Mouse (Mus musculus) intestine, embryonic 15.5 days (tissue): ENCODE data around the gene Phactr3. TPM values are rescaled to one million over a fixed set of nuclear protein-coding genes. Genes with fewer than 3 reads are reported as not detected.

ENCODE experiments used
- ATAC-seq: fragments of 200-750 bp; cut with Nextera tagmentation; 2 replicates; pipeline ENCODE4 v1.8.0; 2017; ENCODE audit warnings: moderate TSS enrichment, moderate library complexity
- H3K27ac ChIP-seq: fragments of 300-500 bp; sonication (generic); 2 replicates; pipeline ENCODE4 v1.5.1; 2015; ENCODE audit warnings: mild to moderate bottlenecking, inconsistent platforms
- H3K27me3 ChIP-seq: fragments of 300-500 bp; sonication (generic); replicated peaks from 2 replicates; pipeline ENCODE4 v1.6.1; 2015; ENCODE audit warnings: inconsistent platforms
- H3K36me3 ChIP-seq: fragments of 300-500 bp; sonication (generic); 2 replicates; pipeline ENCODE4 v1.6.1; 2015; ENCODE audit warnings: inconsistent platforms
- H3K4me1 ChIP-seq: fragments of 300-500 bp; sonication (generic); replicated peaks from 2 replicates; pipeline ENCODE4 v1.6.1; 2015; ENCODE audit warnings: inconsistent platforms
- H3K4me2 ChIP-seq: fragments of 300-500 bp; sonication (generic); replicated peaks from 2 replicates; pipeline ENCODE4 v1.6.1; 2015; ENCODE audit warnings: mild to moderate bottlenecking, inconsistent platforms
- H3K4me3 ChIP-seq: fragments of 300-500 bp; sonication (generic); replicated peaks from 2 replicates; pipeline ENCODE4 v1.5.1; 2015; ENCODE audit warnings: inconsistent platforms
- H3K9ac ChIP-seq: fragments of 300-500 bp; sonication (generic); 2 replicates; pipeline ENCODE4 v1.6.1; 2015; ENCODE audit warnings: inconsistent platforms
- H3K9me3 ChIP-seq: fragments of 300-500 bp; sonication (generic); 2 replicates; pipeline ENCODE4 v1.6.1; 2016; ENCODE audit warnings: inconsistent platforms
- WGBS: fragments of 180-500 bp; shearing (Covaris S2); methylation state at CpG from one replicate; pipeline ENCODE4 v1.1.7; 2015; 5-methylcytosine and 5-hydroxymethylcytosine counted together
- polyA plus RNA-seq: library from polyadenylated mRNA; unstranded; fragments of >200 nt; fragmentation: Nextera tagmentation; extraction: Ambion mirVana; gene quantifications from 2 replicates; pipeline ENCODE4 v1.2.1, GENCODE M21; 2015

Phactr3 gene
- polyA plus RNA-seq, 1 experiment from 2014 or later = 3.4 TPM

DNA sequence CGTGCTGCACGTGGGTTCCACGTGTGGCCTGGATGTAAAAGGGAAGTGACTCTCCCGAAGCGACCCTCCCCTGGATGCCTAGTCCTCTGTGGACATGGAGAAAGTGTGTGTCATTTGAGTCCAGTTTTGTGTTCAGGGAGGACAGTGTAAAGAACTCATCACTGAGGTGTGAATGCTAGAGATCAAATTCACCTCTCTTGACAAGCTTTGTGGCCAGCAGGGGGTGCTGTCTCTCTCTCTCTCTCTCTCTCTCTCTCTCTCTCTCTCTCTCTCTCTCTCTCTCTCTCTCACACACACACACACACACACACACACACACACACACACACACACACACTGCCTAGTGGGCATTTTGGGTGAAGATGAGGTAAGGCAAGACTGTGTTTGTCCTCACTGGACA lies 168.5 kb downstream of the Phactr3 start:
- no peak overlapping the region for H3K9ac ChIP-seq
- no peak overlapping the region for H3K27ac ChIP-seq
- no peaks in the 10 kb centered on the region for H3K36me3 ChIP-seq
- WGBS = 77% methylated on average over 5 of the region's 5 CpGs
- H3K4me2 ChIP-seq = no peak overlapping the region
- H3K4me1 ChIP-seq = no peaks in the 10 kb centered on the region
- no peaks in the 10 kb centered on the region for H3K27me3 ChIP-seq
- no peak for ATAC-seq
- no peak overlapping the region for H3K4me3 ChIP-seq
- H3K9me3 ChIP-seq = no peaks in the 10 kb centered on the region

DNA sequence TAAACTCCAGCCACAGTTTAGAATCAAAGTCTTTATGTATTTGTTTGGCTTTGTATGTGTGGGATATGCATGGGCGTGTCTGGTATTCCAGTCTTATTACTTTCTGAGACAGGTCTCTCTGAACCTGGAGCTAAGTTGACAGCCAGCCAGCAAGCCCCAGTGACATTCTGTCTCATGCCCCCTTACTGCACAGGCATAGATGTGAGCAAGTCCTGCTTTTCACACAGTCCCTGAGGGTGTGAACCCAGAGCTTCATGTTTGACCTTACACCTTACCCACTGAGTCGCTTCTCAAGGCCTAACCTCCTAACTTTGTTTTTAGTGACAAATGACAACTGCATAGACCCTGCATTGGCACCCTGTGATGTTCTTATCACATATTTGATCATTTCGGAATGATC lies 169.9 kb downstream of the Phactr3 start:
- WGBS = 84% methylated on average over 3 of the region's 3 CpGs
- Histone ChIP-seq H3K27ac (no peak overlapping the region), H3K9me3 (no peaks in the 10 kb centered on the region), H3K9ac (no peak overlapping the region), H3K4me2 (no peak overlapping the region), H3K36me3 (no peaks in the 10 kb centered on the region), H3K27me3 (no peaks in the 10 kb centered on the region), H3K4me3 (no peak overlapping the region), H3K4me1 (no peaks in the 10 kb centered on the region)
- no peak for ATAC-seq

DNA sequence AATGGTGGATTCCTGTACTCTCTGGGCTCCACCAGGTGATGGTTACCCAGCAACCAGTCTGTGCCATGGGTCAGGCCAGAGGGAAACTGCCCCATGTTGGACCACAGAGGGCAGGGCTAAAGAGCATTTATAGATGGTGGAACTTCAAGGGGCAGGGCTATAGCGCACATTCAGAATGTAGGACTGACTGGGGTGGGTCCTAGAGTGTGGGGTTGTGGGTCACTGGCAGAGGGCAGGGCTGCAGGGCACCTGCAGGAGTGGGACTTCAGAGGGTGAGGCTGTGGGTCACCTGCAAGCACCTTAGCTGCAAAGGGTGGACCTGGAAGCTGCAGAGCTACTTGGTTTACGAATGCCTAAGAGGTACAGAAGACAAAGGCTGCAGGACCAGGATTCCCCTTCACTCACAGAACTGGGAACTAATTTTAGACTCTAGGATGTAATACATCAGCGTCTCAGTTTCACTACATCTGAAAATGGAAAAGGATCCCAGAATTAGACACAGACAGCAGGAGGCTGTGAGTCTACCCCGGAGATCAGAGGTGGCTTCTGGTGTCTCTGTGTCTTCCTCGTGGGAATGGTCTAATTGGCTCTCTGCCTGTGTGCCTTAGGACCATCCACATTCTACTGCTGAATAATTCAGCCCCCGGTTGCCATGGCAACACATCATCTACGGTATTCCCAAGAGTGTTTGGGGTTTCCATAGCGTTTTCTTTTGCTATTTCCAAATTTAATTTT lies 184.8 kb downstream of the Phactr3 start:
- no peaks in the 10 kb centered on the region for H3K36me3 ChIP-seq
- H3K4me3 ChIP-seq = no peak overlapping the region
- ATAC-seq = no peak
- H3K9me3 ChIP-seq = no peaks in the 10 kb centered on the region
- H3K4me2 ChIP-seq = no peak overlapping the region
- no peak overlapping the region for H3K27ac ChIP-seq
- WGBS = 66% methylated on average over 8 of the region's 8 CpGs
- H3K27me3 ChIP-seq = no peaks in the 10 kb centered on the region
- H3K9ac ChIP-seq = no peak overlapping the region
- H3K4me1 ChIP-seq = no peaks in the 10 kb centered on the region

DNA sequence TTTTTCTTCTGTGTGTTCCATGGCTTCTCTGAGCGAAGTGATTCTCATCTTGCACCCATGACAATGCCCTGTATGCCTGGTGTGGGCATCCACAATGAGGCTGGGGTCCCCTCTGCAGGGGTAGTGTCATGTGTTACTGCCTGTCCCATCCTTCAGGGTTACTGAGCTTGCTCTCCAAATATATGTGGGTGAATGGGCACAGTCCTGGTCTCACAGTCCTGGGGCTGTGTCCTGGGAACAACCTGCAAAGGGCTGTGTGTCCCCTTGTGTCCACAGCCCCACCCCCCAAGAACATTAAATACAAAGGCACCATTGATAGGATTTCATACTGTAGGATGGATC lies 185.4 kb downstream of the Phactr3 start:
- Histone ChIP-seq H3K9ac (no peak overlapping the region), H3K4me2 (no peak overlapping the region), H3K27ac (no peak overlapping the region), H3K4me3 (no peak overlapping the region), H3K36me3 (no peaks in the 10 kb centered on the region), H3K27me3 (no peaks in the 10 kb centered on the region), H3K4me1 (no peaks in the 10 kb centered on the region), H3K9me3 (no peaks in the 10 kb centered on the region)
- no peak for ATAC-seq
- 52% methylated on average over 1 of the region's 1 CpGs for WGBS

DNA sequence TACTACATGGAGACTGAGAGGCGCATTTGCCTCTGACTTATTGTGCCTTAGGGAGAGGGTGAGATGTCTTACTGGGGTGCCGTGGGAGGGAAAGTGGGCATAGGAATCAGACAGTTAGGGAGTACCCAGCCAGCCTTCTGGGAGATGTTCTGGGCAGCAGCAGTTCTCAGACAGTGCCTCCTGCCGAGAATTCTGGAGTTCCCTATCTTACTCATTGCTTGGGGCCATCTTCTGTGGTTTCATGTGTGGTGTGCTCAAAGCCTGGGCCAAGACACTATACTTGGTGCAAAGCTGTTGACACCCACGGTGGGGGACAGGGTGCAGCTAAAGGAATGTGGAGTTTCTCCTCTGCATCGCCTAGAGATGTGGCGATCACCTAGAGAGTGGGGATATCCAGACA lies 185.9 kb downstream of the Phactr3 start:
- Histone ChIP-seq H3K4me3 (no peak overlapping the region), H3K27ac (no peak overlapping the region), H3K4me2 (no peak overlapping the region), H3K4me1 (no peaks in the 10 kb centered on the region), H3K9ac (no peak overlapping the region), H3K27me3 (no peaks in the 10 kb centered on the region), H3K9me3 (no peaks in the 10 kb centered on the region), H3K36me3 (no peaks in the 10 kb centered on the region)
- no peak for ATAC-seq
- WGBS = 81% methylated on average over 6 of the region's 6 CpGs

DNA sequence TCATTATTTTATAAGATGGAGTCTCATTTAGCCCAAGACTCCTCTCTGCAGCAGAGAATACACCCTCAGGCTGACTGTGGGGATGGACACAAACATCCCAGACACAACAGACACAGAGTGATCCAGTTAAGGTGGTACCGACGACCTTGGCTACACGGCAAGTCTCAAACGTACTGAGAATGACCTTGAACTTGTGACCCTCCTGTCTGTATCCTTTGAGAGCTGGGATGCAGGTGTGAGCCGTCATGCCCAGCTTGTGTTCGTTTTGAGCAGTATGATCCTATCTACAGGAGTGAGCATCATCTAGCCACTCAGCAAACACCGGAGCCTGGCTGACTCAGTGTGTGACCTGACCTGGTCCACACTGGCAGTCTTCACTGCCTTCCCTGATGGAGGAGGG lies 194.8 kb downstream of the Phactr3 start:
- Histone ChIP-seq H3K27me3 (no peaks in the 10 kb centered on the region), H3K9ac (no peak overlapping the region), H3K4me2 (no peak overlapping the region), H3K27ac (no peak overlapping the region), H3K4me1 (no peaks in the 10 kb centered on the region), H3K36me3 (no peaks in the 10 kb centered on the region), H3K9me3 (no peaks in the 10 kb centered on the region), H3K4me3 (no peak overlapping the region)
- ATAC-seq = no peak
- 67% methylated on average over 7 of the region's 7 CpGs for WGBS

DNA sequence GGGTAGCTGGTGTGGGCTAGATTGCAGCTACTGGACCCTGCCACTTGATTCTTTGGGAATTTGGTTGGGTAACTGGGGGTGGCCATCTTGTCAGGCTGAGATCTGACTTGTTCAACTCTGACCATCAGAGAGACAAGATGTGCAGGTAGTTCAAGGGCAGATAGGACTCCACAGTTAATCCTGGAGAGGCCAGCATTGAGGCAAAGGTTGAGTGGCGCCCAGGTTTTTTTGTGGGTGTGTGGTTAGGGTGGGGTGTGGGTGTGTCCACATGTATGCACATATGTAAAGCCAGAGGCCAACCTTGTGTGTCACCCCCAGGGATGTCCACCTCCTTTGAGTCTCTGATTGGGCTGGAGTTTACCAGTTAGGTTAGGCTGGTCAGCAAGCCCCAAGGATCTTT lies 197.5 kb downstream of the Phactr3 start:
- 85% methylated on average over 1 of the region's 1 CpGs for WGBS
- no peaks in the 10 kb centered on the region for H3K36me3 ChIP-seq
- H3K27ac ChIP-seq = no peak overlapping the region
- H3K9me3 ChIP-seq = no peaks in the 10 kb centered on the region
- H3K4me2 ChIP-seq = no peak overlapping the region
- H3K9ac ChIP-seq = no peak overlapping the region
- H3K4me1 ChIP-seq = no peaks in the 10 kb centered on the region
- no peaks in the 10 kb centered on the region for H3K27me3 ChIP-seq
- no peak overlapping the region for H3K4me3 ChIP-seq
- ATAC-seq = no peak

DNA sequence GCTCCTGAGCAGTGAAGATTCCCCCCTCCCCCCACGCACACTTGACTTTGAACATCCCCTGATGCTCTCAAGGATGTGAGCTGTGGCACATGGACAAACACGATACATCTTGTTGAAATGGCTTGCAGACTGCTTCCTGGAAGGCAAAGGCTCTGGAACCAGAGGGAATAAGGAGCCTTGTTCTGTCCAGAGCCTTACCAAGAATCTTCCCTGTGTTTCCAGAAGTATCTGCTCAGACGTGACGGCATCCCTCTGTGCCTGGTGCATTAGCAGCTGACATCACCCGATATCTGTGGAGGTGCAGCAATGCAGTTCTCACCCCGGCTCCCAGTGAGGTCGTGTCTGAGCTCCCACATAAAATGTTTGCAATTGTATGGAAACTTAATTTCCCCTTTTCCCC lies 201.0 kb downstream of the Phactr3 start:
- no peaks in the 10 kb centered on the region for H3K4me1 ChIP-seq
- no peak overlapping the region for H3K4me2 ChIP-seq
- H3K9ac ChIP-seq = no peak overlapping the region
- no peak overlapping the region for H3K27ac ChIP-seq
- H3K9me3 ChIP-seq = no peaks in the 10 kb centered on the region
- ATAC-seq = no peak
- no peaks in the 10 kb centered on the region for H3K36me3 ChIP-seq
- no peaks in the 10 kb centered on the region for H3K27me3 ChIP-seq
- no peak overlapping the region for H3K4me3 ChIP-seq
- 72% methylated on average over 7 of the region's 7 CpGs for WGBS

DNA sequence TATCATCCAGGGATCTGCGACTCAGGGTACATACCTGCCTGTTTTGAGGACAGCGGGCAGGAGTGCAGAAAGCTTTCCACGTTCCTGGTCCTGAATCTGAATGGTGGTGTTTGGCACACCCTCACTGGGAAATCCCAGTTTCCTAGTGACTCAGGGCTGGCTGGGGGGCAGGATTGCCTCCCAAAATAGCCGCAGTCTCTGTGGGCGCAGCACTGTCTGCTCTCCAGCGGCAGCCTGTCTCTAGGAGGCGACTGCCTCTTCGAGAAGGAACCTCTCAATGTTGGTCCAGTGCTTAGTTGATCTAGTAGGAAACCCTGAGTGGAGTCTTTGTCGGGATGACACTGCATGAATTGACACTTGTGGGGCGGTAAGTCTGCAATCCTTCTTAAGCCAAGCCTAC lies 202.5 kb downstream of the Phactr3 start:
- H3K27ac ChIP-seq = no peak overlapping the region
- no peak overlapping the region for H3K4me3 ChIP-seq
- no peak overlapping the region for H3K4me2 ChIP-seq
- no peaks in the 10 kb centered on the region for H3K9me3 ChIP-seq
- H3K9ac ChIP-seq = no peak overlapping the region
- no peaks in the 10 kb centered on the region for H3K36me3 ChIP-seq
- WGBS = 81% methylated on average over 10 of the region's 10 CpGs
- H3K4me1 ChIP-seq = no peaks in the 10 kb centered on the region
- ATAC-seq = no peak
- no peaks in the 10 kb centered on the region for H3K27me3 ChIP-seq

DNA sequence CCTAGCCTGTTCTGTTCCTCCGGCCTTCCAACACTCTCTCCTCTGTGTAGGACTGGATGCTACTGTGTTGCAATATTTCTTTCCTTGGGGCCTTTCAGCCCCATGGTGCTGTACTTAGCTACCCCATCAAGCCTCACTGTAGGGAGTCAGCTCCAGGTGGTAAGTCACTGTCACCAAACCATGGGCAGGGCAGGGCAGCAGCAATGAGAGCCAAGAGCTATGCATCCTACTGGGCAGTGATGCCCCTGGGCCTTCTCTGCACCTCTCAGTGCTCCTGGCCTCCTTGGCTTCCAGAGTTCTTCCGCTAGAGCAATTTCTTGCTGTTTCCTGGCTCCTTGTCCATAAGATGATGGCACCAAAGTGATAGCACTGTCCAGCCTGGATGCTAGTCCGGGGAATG lies 205.6 kb downstream of the Phactr3 start:
- H3K9me3 ChIP-seq = no peaks in the 10 kb centered on the region
- H3K27ac ChIP-seq = no peak overlapping the region
- no peak overlapping the region for H3K9ac ChIP-seq
- WGBS = 91% methylated on average over 3 of the region's 3 CpGs
- H3K4me3 ChIP-seq = no peak overlapping the region
- H3K36me3 ChIP-seq = no peaks in the 10 kb centered on the region
- no peaks in the 10 kb centered on the region for H3K27me3 ChIP-seq
- no peak for ATAC-seq
- H3K4me2 ChIP-seq = no peak overlapping the region
- H3K4me1 ChIP-seq = peaks cover 12% of the 10 kb centered on the region

DNA sequence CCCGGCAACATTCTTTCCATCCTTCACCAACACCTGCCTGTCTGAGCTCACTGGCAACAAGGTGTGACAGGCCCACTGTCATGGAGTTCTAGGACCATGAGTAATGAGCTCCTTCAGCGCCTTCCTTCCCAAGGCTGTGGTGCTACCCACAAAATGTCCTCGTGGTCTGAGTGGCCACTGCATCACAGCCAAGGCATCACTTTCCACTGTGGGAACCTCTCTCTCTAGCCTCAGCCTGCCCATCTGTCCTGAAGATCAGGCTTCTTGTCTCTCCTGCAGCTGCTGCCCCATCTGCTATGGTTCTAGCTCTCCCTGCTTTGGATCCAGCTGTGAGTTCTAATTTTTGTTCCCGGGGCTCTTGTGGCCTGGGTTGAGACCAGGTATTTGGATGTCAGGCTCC lies 206.0 kb downstream of the Phactr3 start:
- no peak for ATAC-seq
- no peak overlapping the region for H3K4me2 ChIP-seq
- no peak overlapping the region for H3K4me3 ChIP-seq
- 78% methylated on average over 4 of the region's 4 CpGs for WGBS
- no peaks in the 10 kb centered on the region for H3K36me3 ChIP-seq
- H3K9me3 ChIP-seq = no peaks in the 10 kb centered on the region
- no peak overlapping the region for H3K9ac ChIP-seq
- H3K27ac ChIP-seq = no peak overlapping the region
- no peaks in the 10 kb centered on the region for H3K27me3 ChIP-seq
- peaks cover 12% of the 10 kb centered on the region for H3K4me1 ChIP-seq

DNA sequence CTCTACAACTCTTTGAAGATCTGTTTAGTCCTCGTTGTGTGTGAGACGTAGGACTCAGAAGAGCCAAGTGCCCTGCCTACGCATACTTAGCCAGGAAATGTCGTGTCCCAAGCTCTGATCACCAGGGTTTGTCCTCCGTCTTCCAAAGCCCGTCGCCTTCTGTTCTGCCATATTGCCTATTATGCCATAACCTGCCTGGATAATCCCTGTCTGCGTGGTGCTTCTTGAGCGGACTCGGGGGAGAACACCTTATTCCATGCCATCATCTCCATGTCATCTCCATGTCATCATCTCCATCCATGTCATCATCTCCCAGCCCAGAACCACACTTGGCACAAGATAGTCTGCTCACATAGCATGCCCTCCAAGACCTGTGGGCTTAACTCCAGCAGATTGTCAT lies 207.3 kb downstream of the Phactr3 start:
- no peaks in the 10 kb centered on the region for H3K27me3 ChIP-seq
- 89% methylated on average over 10 of the region's 10 CpGs for WGBS

DNA sequence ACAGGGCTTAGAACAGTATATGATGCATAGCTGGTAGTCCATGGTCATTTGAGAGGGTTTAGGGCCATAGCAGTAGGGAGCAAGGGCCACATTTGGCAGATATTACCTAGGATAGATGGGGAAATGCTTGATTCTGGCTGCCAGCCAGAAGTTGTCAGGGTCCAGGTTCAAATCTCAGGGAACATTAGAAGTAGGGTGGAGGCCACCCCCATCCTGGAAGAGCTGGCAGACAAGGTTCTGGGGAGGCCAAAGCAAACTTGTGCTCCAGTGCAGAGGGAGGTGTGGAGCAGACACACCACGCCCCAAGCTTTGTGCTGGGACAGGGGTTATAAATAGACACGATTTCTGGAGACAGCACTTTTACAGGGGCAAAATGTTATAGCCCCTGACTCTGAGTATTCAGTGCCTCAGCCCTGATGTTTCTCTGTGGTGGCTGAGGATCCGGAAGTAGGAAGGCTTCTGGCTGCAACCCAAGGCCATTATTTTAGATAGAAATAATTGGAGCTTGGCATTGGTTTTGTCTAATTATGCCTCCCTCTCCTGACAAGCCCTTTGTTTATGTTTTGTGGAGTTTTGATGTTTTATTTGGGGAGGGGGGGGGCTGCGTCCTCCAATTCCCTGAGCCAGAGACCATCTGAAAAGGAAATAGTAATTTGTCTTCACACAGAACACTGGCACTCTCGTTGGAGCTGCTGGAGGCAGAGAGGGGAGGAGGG lies 208.1 kb downstream of the Phactr3 start:
- Histone ChIP-seq H3K9me3 (no peaks in the 10 kb centered on the region), H3K27ac (no peak overlapping the region), H3K4me1 (peaks cover 12% of the 10 kb centered on the region), H3K36me3 (no peaks in the 10 kb centered on the region), H3K9ac (no peak overlapping the region), H3K27me3 (no peaks in the 10 kb centered on the region), H3K4me3 (no peak overlapping the region), H3K4me2 (peak overlapping the region; percentile 29)
- WGBS = 4% methylated on average over 5 of the region's 5 CpGs
- ATAC-seq = peak; percentile 26; the same call in 1 of the 2 replicates

More for the DNA sequence above, 207.3 kb downstream of the Phactr3 start:
- H3K4me3 ChIP-seq = no peak overlapping the region
- H3K27ac ChIP-seq = no peak overlapping the region
- H3K36me3 ChIP-seq = no peaks in the 10 kb centered on the region
- no peak overlapping the region for H3K4me2 ChIP-seq
- H3K4me1 ChIP-seq = peaks cover 12% of the 10 kb centered on the region
- no peaks in the 10 kb centered on the region for H3K9me3 ChIP-seq
- H3K9ac ChIP-seq = no peak overlapping the region
- no peak for ATAC-seq
